Mouse (Mus musculus) heart, postnatal 4 days (tissue): ENCODE measurements at regions not wholly inside any gene's neighbourhood (a gene's known extent, or its start where the extent isn't known, plus 50 kb on each side); places are given as distances from the start of the nearest gene placed in this dataset.
A peak's percentile ranks its signal among the peaks of the same experiment; 100 is the strongest.

Source experiments
- DNase-seq: peaks from one replicate; pipeline ENCODE4 v3.0.0; 2021

DNA sequence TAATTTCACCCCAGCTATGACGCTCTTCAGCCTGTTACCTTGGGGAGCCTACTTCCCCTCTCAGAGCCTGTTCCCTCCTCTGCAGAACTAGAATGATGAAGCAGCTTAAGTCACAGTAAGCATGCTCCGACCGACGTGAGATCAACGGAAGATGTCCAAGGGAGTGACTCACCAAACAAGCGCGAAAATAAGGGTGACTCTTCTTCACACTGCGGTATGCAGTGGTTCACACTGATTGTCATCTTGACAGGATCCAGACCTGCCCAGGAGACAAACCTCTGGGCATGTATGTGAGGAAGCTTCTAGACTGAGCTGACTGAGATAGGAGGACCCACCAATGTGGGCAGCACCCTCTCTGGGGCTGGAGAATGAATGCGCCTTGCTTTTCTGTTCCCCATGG, 116.3 kb upstream of the Tpm1 start:
- no peak for DNase-seq

DNA sequence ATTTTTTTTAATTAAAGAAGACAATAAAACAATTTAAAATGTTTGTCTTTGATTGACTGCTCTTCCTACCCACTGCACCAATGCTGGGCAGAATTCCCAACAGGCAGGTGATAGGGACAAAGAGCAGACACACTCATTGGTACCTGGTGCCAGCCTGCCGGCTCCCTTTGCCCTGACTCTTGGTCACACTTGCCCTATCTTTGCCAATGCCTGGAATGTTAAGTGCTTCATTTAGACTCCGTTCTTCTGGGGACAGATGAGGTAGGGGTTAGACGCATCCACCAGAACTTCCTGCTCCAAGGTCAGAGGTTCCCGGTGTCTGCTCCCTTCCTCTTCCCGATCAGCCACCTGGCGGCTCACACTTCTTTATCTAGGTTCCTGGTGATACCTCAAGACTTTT, 114.5 kb upstream of the Tpm1 start:
- DNase-seq = peak; percentile 88

DNA sequence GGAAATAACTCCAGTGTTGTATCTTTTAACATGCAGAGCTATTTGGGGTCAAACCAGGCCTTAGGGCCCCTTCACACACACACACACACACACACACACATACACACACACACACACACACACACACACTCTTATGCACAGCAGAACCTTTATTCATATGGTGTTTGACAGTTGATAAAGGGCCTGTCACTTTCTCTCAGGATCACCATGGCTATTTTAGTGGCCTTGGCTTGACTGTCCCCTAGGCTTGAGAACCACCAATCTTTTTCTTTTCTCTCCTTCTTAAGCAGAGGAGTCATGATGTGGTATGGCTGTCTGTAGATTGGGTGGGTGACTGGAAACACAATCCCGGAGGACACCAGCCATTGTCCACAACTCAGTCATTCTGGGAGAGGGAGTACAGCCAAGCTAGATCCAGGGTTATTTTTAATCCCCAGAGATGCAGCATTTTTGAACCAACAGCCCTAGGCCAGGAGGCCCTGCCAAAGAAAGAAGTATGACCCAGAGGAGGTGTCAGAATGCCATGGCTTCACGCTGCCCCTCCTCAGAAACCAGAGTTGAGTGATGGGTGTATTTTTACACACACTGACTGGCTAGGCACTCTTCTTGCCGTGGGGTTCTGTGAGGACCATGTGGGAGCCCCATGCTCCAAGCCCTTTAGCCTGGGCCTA, 111.7 kb upstream of the Tpm1 start:
- peak; percentile 57 for DNase-seq

- DNase-seq = no peak
These were observed 111.1 kb upstream of the Tpm1 start for GRCm38 (mm10) chr9:67160350-67160749.

- peak; percentile 80 for DNase-seq
These were observed 107.5 kb upstream of the Tpm1 start for GRCm38 (mm10) chr9:67156590-67157259.

GRCm38 (mm10) chr9:67154062-67154461, 104.9 kb upstream of the Tpm1 start:
- no peak for DNase-seq

DNA sequence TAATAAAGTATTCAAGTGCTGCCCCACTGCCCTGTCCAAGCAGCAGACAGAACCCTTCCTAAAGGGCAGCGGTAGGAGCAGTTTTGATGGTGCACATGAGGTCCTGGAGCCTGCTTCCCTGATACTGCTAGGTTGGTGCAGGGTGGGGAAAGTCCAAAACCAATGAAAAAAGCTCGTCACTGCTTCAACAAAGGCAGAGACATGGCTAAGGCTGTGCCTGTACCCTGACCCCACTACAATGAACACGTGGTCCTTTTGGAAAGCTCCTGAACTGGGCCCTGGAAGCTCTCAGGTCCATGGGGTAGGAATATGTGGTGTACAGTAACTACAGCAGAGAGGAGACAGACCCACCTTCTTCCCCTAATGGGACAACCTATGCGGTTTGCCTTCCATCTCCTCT, 104.1 kb upstream of the Tpm1 start:
- no peak for DNase-seq

DNA sequence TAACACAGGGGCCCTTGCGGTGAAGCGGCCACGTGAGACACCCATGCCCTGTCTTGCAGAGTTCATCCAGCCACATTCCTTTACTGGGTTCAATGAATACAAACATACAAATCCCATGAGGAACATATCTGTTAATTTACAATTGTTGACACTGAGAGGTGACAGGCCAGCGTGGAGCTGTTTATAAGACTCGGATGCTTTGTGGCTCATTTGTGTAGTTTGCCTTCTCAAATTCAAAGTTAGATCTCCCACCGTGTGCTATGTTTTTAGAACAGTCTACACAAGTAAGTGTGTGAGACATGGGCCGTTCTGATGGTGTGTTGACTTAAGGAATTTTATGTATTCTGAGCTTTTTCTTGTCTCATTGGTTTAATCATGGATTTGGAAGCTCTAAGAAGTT, 98.5 kb upstream of the Tpm1 start:
- no peak for DNase-seq

DNA sequence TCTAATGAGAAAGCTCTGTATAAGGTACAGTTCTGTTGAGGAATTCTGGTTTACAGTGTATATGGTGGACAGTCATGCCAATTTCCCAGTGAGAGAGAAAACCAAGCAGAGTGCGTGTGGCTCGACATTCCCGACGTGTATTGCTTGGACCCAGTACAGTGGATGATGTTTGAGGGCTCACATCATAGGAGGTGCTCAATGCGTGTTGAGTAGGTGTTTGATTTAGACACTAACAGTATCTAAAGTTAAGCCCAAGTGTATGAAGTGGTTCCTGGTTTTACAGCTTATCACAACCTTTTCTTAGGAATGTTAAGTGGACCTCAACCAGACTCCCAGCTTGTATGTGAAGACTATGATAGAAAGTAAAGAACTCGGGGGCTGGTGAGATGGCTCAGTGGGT, 96.2 kb upstream of the Tpm1 start:
- no peak for DNase-seq

GRCm38 (mm10) chr9:67144511-67144910, 95.3 kb upstream of the Tpm1 start:
- DNase-seq = no peak

- DNase-seq = peak; percentile 64
These were observed 91.2 kb upstream of the Tpm1 start for GRCm38 (mm10) chr9:67140319-67140887.

DNA sequence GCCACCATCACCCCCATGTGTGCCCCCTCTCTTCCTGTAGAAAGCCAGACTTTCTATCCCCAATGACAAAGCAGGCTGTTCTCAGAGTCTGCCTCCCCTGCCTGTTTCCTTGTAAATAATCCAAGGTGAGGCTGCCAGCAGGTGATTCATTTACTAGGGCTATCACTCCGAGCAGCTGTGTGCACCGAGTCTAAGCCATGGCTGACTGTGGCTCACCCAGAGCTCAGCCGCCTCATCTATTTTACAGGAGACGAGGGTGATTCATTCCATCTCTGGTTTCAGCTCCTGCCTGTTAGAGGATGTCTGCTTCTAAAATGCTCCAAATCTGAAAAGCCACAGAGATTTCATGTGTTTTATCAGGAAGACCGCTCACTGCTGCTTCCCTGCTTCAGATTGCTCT, 88.5 kb upstream of the Tpm1 start:
- no peak for DNase-seq

DNA sequence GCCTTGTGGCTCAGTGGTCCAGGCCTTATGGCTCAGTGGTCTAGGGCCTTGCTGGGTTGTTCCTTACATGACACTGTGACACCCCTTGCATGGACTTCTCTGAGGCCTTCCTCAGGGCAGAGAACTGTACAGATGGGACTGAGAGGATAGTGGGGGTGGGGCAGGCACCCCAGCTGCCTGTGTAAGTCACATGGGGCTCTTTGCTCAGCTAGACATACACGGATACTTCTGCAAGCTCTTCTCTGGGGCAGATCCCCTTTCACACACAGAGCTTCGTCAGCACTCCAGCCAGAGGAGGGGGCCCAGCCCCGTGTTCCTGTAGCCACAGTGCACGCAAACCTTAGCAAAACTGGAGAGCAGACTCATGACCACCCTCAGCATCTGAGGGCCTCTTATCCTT, 87.9 kb upstream of the Tpm1 start:
- no peak for DNase-seq

DNA sequence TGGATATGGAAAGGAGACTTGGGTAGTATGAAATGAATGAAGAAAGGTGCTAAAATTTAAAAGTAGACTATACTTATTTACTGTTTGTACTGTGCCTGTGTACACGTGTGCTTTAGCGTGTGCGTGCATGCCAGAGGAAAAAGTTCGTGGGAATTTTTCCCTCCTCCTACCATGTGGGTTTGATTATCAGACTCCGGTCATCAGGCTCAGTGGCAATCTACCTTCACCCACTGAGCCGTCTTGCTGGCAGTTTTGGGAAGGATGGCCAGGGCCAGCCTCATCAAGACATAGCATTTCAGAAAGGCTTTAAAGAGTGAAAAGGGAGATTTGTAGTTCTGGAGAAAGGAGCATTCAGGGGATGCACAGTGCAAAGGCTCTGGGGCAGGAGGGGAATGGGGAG, 87.0 kb upstream of the Tpm1 start:
- no peak for DNase-seq

GRCm38 (mm10) chr9:67134378-67134777, 85.2 kb upstream of the Tpm1 start:
- DNase-seq = no peak

GRCm38 (mm10) chr9:67132370-67132769, 83.2 kb upstream of the Tpm1 start:
- no peak for DNase-seq

- peak; percentile 24 for DNase-seq
These were observed 81.7 kb upstream of the Tpm1 start for GRCm38 (mm10) chr9:67130730-67131440.

GRCm38 (mm10) chr9:67129891-67130290, 80.7 kb upstream of the Tpm1 start:
- DNase-seq = no peak

DNA sequence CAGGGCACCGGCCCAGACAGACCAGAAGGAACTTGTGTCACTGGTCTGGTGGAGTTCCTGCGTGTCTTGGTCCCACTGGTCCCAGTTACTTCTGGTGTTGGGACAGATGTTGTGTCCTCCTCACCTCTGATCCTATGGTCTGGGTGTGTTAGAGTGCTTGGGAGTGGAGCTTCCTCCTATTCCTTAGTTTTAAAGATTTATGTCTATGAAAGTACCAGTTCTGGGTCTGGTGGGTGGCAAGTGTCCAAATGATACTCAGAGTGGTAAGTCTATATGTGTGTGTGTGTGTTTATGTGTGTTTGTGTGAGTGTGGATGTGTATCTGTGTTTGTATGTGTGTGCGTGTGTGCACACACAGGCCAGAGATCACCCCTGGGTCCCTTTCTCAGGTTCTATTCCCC, 79.9 kb upstream of the Tpm1 start:
- no peak for DNase-seq

DNA sequence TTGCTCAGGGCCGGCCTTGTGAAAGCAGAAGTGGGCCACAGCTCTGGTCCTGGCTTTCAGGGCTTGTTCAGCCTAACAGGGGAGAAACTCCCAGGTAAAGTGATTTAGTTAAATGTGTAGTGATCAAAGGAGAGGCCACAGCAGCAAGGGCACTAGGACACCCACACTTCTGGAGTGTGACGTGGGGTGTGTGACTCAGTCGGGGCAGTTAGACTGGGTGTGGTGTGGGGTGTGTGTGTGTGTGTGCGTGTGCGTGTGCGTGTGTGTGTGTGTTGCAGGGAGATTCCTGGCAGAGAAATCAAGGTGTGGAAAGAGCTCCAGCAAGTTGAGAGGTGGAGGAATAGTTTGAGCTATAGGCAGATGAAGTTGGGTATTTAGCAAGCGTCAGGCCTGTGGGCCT, 72.5 kb upstream of the Tpm1 start:
- DNase-seq = no peak

DNA sequence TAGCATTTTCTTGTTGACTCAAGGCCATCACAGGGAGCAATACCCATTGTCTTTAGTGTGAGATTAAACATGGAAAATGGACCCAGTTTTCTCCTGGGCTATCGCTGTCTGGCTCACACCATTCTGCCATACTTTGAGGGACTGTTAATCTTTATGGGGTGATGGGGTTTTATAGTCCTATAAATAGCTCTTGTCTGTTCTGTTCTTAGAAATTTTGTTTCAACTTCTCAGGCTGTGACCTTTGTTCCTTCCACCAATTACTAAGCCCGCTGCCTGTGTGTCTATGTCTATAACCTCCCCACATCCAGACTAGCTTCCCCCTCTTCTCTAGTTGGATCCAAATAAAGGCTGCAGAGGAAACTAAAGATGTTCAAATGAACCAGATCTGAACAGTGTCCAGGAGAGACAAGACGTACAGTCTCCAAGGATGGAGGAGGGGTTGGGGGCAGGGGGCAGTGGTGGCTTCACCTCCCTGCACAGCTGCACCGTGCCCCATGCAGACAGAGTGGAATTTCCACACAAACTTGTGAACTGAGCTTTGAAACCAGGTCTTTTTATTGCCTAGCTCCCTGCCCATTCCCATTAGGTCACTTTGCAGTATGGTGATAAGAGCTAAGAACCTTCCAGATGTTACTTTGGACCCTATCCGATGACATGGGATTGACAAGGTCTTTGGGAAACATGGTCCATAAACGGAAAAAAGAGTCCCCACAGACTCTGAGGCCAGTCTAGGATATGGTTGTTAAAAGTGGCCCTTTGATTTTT, 69.9 kb upstream of the Tpm1 start:
- DNase-seq = no peak

- no peak for DNase-seq
These were observed 69.2 kb upstream of the Tpm1 start for GRCm38 (mm10) chr9:67118429-67118828.

GRCm38 (mm10) chr9:67117639-67118038, 68.4 kb upstream of the Tpm1 start:
- no peak for DNase-seq
